Mouse (Mus musculus) MEL (cell line): ENCODE measurements around the gene Foxj1.

Source experiments
- CHD2 ChIP-seq: IDR thresholded peaks from 2 replicates; pipeline ENCODE4 v1.6.1; 2011; ENCODE audit warnings: low read length, improper control_type of control experiment
- CTCF ChIP-seq, 3 experiments: IDR thresholded peaks in 2 of 3; conservative IDR thresholded peaks in 1 of 3; 2 replicates each; pipeline ENCODE4 v1.5.1; 2011 to 2012; ENCODE audit warnings: low read length in 3 of 3, low read depth in 2 of 3, mild to moderate bottlenecking in 2 of 3, improper control_type of control experiment in 1 of 3, inconsistent platforms in 1 of 3, mixed read lengths in 1 of 3, moderate library complexity in 1 of 3; ENCODE audit not compliant: control insufficient read depth in 1 of 3, insufficient read depth in 1 of 3, poor library complexity in 1 of 3, severe bottlenecking in 1 of 3
- EP300 ChIP-seq, 2 experiments: IDR thresholded peaks; 2 replicates each; pipeline ENCODE4 v1.6.1; 2011; ENCODE audit warnings: improper control_type of control experiment in 2 of 2, low read length in 2 of 2, low read depth in 1 of 2, mild to moderate bottlenecking in 1 of 2
- GATA1 ChIP-seq: IDR thresholded peaks from 2 replicates; pipeline ENCODE4 v1.6.1; 2011; ENCODE audit warnings: low read depth, low read length, improper control_type of control experiment
- MAX ChIP-seq: IDR thresholded peaks from 2 replicates; pipeline ENCODE4 v1.6.1; 2011; ENCODE audit warnings: low read length, improper control_type of control experiment
- MEF2A ChIP-seq: IDR thresholded peaks from 2 replicates; pipeline ENCODE4 v1.6.1; 2014; ENCODE audit warnings: low read depth, mild to moderate bottlenecking, inconsistent platforms, low read length, improper control_type of control experiment; ENCODE audit not compliant: poor library complexity, insufficient replicate concordance, severe bottlenecking; ENCODE audit errors: extremely low read depth
- MXI1 ChIP-seq: IDR thresholded peaks from 2 replicates; pipeline ENCODE4 v1.6.1; 2011; ENCODE audit warnings: mild to moderate bottlenecking, low read depth, low read length, improper control_type of control experiment
- POLR2A ChIP-seq, 2 experiments: IDR thresholded peaks; 2 replicates each; pipeline ENCODE4 v1.6.1; 2011 to 2012; ENCODE audit warnings: low read length in 2 of 2, mild to moderate bottlenecking in 2 of 2, control low read depth in 1 of 2, improper control_type of control experiment in 1 of 2, low read depth in 1 of 2, moderate library complexity in 1 of 2; ENCODE audit not compliant: control insufficient read depth in 1 of 2, insufficient read depth in 1 of 2, poor library complexity in 1 of 2
- TAL1 ChIP-seq: IDR thresholded peaks from 2 replicates; pipeline ENCODE4 v1.6.1; 2012; ENCODE audit warnings: mild to moderate bottlenecking, inconsistent platforms, low read length, moderate library complexity, mixed read lengths
- ZC3H11A ChIP-seq: IDR thresholded peaks from 2 replicates; pipeline ENCODE4 v1.6.1; 2012; ENCODE audit warnings: low read depth, mild to moderate bottlenecking, inconsistent platforms, low read length, improper control_type of control experiment

- TF ChIP-seq GATA1: peak; percentile 48; the same call in 1 of the 2 replicates
- no peak for TF ChIP-seq ZC3H11A
- TF ChIP-seq MXI1: no peak
- TF ChIP-seq MAX: no peak
- peak; percentile 47 to 59; a peak in 3 of 4 replicates for TF ChIP-seq EP300 (IDR thresholded peaks at IDR 0.05; ENCODE audit: low read depth in 1 of 2, low read length in 2 of 2)
- no peak for TF ChIP-seq CTCF (IDR thresholded peaks at IDR 0.05 in 2 of 3, conservative IDR thresholded peaks at IDR 0.05 in 1 of 3; ENCODE audit: control insufficient read depth in 1 of 3, insufficient read depth in 1 of 3, low read depth in 2 of 3, low read length in 3 of 3, poor library complexity in 1 of 3, severe bottlenecking in 1 of 3)
- TF ChIP-seq TAL1: peak; percentile 23; the same call in 1 of the 2 replicates
- no peak for TF ChIP-seq MEF2A
- TF ChIP-seq CHD2: no peak
- no peak for TF ChIP-seq POLR2A (IDR thresholded peaks at IDR 0.05; ENCODE audit: control insufficient read depth in 1 of 2, insufficient read depth in 1 of 2, low read depth in 1 of 2, low read length in 2 of 2, poor library complexity in 1 of 2)
Measured at GRCm38 (mm10) chr11:116309601-116310000, 25.6 kb downstream of the Foxj1 start.
